Mouse (Mus musculus) bone marrow, adult 2 months (tissue): ENCODE results near the gene Itgad. TPM values are rescaled to one million over a fixed set of nuclear protein-coding genes. Genes with fewer than 3 reads are reported as not detected.
A peak's percentile ranks its signal among the peaks of the same experiment; 100 is the strongest.
"Not testable (repeated sequence)": the region's sequence is repeated elsewhere in the genome, so short reads cannot be mapped to it uniquely, and the experiment has no call there.

ENCODE experiments used
- H3K27ac ChIP-seq: fragments of 200-500 bp; 2 replicates; pipeline ENCODE4 v1.5.1; 2012; ENCODE audit warnings: low read depth, mild to moderate bottlenecking, control low read depth, inconsistent platforms, low read length; ENCODE audit not compliant: control insufficient read depth, poor library complexity, insufficient read depth
- H3K4me1 ChIP-seq: fragments of 200-500 bp; 2 replicates; pipeline ENCODE4 v1.6.1; 2011; ENCODE audit warnings: low read length; ENCODE audit not compliant: control insufficient read depth, insufficient read depth
- H3K4me3 ChIP-seq: fragments of 200-500 bp; replicated peaks from 2 replicates; pipeline ENCODE3; 2011; ENCODE audit warnings: mild to moderate bottlenecking, low read depth, low read length, control low read depth; ENCODE audit not compliant: control insufficient read depth
- CTCF ChIP-seq: fragments of 200-500 bp; IDR thresholded peaks from 2 replicates; pipeline ENCODE4 v1.5.1; 2011; ENCODE audit warnings: low read length, control low read depth; ENCODE audit not compliant: control insufficient read depth, insufficient read depth
- POLR2A ChIP-seq: fragments of 200-500 bp; IDR thresholded peaks from 2 replicates; pipeline ENCODE4 v1.6.1; 2011; ENCODE audit warnings: low read depth, mild to moderate bottlenecking, control low read depth, low read length, borderline replicate concordance; ENCODE audit not compliant: control insufficient read depth
- WGBS: fragments of 180-500 bp; shearing (Covaris S2); methylation state at CpG from one replicate; pipeline ENCODE4 v1.1.7; 2018; 5-methylcytosine and 5-hydroxymethylcytosine counted together
- polyA plus RNA-seq: library from polyadenylated mRNA; stranded (reverse); fragments of >200 nt; gene quantifications from 2 replicates; pipeline ENCODE4 v1.2.4, GENCODE M21; 2011; ENCODE audit warnings: low replicate concordance; ENCODE audit not compliant: missing spikeins, insufficient read depth, insufficient read length

Gene Itgad
- polyA plus RNA-seq, 1 experiment = 9.8 TPM

DNA sequence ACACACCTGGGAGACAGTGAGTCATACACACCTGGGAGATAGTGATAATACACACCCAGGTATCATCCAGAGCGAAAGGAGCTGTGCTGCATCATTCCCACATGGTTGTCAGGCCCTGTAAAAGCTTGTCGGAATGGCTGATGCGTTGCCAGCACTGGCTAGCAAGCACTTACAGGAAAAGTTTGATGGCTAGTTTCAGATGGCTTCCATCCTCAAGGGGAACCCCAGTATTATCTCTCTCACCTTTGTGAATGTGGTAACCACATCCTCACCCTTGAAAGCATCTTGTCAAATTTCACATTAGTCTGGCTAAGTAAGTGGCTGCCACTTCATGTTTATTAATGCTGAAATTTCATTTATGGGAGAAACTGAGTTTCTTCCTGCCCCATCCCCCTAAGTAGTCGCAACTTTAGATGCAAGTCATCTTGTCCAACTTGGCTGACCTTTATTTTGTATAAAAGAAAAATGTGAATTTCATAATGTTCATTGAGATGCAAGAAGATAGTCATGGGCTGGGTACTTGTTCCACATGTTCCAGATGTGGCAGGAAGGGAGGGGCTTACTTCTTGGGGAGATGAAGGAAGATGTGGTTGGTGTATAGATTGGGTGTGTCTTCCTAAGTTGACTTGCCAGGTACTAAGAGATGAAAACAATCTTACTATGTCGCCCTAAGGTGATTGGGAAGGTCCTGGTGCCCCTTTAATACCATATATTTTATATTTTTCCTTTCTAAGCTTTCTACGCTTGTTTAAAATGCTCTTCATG is 34.3 kb upstream of the Itgad start:
- no peak overlapping the region for H3K4me3 ChIP-seq
- WGBS = 83% methylated on average over 6 of the region's 6 CpGs
- peaks cover 1% of the 10 kb centered on the region; the same call in 1 of the 2 replicates for H3K4me1 ChIP-seq
- no peak for TF ChIP-seq CTCF
- TF ChIP-seq POLR2A = no peak
- no peak overlapping the region for H3K27ac ChIP-seq

DNA sequence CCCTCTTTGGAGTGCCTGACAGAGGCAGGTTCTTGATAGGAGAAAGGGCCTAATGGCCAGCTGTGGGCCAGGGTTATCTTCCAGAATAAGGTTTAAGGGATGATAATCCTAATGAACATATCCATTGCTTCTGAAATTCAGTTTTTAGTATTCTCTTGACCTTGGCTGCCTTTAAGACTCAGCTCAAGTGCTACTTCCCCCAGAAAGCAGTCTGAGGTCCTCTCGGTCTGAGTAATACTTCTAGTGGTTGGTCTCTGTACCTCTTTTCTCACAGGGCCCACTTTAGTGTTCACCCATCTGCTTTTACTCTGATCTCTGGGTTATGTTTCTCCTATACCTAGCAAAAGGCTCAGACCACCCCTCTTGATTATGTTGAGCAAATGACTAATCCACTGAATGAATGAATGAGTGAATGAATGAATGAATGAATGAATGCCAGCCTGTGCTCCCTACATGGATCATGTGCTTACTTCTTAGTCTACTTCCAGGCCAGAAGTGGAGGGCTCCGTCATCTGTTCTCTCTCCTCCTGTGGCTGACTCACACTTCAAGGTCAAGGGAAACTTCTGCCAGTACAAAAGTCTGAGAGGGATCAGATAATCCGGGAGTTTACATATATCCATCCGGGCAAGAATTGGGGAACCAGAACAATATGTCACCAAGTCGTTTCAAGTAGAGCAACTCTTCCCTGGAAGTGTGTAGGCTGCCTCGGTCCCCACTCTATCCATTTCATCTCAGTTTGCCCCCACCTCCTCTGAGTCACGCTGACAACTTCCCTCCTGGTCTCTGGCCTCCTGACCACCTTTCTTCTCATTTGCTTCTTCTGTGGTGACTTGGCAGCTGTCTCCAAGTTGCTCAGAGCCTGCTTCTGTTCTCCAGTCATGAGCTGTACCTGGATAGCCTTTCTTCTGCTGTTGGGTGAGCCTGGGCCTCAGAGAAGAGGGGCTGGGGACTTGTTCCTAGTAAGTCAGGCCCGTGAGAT is 25.1 kb upstream of the Itgad start, which contains the start of gene Itgax:
Gene Itgax (plus strand): TSS at position 807 of the 980 bp plus-strand sequence.
- 29% methylated on average over 8 of the region's 8 CpGs for WGBS
- H3K4me1 ChIP-seq = peaks cover 7% of the 10 kb centered on the region
- no peak within 1 kb of the TSS for H3K4me3 ChIP-seq
- TF ChIP-seq POLR2A (no peak), CTCF (no peak)
- H3K27ac ChIP-seq = no peak within 1 kb of the TSS

DNA sequence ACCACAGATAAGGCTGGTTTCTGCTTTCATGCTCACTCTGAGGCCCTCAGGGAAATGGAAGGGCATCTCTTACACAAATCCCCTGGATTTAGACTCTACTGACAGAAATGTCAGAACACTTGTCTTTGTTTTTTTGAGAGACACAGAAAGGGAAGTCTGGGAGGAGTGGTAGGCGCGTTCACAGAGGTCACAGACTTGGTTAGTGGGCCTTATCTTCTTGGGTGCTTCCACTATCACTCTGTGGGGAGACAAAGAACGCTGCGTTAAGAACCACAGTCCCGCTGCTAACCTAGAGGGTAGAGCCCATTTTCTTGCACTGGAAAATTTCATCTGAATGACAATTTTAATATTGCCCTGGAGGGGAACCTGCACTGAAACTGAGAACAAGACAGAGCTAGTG is 22.0 kb upstream of the Itgad start:
- no peak for TF ChIP-seq CTCF
- no peak for TF ChIP-seq POLR2A
- H3K4me1 ChIP-seq = peaks cover 10% of the 10 kb centered on the region
- WGBS = 30% methylated on average over 5 of the region's 5 CpGs
- H3K4me3 ChIP-seq = no peak overlapping the region
- H3K27ac ChIP-seq = peak overlapping the region; percentile 8; the same call in 1 of the 2 replicates

DNA sequence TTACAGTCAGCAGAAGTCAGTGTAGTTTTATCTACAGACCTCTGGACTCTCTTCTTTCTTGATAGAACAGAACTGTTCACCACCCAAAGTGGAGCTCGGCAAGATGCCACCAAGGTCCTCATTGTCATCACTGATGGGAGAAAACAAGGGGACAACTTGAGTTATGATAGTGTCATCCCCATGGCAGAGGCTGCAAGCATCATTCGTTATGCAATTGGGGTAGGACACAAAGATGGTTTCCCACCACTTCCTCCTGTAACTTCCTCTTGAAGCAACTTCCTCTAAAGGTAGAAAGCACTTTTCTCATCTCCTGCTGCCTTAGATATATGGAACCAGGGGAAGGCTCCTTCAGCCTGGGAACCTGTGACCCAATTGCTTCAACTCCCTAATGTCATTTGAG is 20.6 kb upstream of the Itgad start:
- TF ChIP-seq CTCF (no peak), POLR2A (no peak)
- WGBS = 8% methylated on average over 2 of the region's 2 CpGs
- H3K4me3 ChIP-seq = no peak overlapping the region
- H3K27ac ChIP-seq = peak overlapping the region; percentile 39; the same call in 1 of the 2 replicates
- peaks cover 12% of the 10 kb centered on the region for H3K4me1 ChIP-seq

DNA sequence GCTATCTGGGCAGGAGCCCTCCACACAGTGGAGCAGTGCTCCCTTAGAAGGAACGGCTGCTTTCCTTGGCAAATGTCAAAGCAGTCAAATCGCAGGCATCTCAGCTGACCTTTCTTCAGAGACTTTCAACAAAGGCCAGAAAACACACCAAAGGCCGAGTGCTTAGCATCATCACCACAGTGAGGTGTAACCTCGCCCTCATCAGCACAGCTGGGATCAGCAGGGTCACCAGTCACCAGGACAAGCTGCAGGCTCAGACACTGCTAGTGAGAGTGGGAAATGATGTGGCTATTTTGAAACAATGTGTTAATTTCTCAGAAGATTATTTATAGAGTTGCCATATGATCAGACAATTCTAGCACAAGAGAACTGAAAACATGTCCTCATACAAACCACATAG is 17.2 kb upstream of the Itgad start:
- no peak for TF ChIP-seq POLR2A
- no peak for TF ChIP-seq CTCF
- Histone ChIP-seq H3K4me1 (peaks cover 14% of the 10 kb centered on the region), H3K27ac (no peak overlapping the region), H3K4me3 (no peak overlapping the region)
- 57% methylated on average over 4 of the region's 4 CpGs for WGBS

DNA sequence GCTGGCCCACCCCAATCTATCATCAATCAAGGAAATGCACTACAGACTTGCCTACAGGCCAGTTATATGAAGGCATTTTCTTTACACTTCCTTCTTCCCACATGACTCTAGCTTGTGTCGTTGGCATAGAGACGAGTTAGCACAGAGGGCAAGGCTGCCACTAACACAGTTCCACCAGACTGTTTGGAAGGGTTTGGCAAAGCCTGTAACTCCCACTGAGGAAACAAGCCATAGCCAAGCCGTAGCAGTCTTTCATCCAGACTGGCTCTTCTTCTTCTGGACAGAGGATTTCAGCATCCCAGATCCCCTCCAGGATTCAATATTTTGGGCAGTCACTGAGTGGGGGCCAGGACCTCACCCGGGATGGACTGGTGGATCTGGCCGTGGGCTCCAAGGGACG is 14.6 kb upstream of the Itgad start:
- Histone ChIP-seq H3K27ac (no peak overlapping the region), H3K4me3 (no peak overlapping the region), H3K4me1 (peaks cover 4% of the 10 kb centered on the region; the same call in 1 of the 2 replicates)
- WGBS = 85% methylated on average over 6 of the region's 6 CpGs
- no peak for TF ChIP-seq CTCF
- no peak for TF ChIP-seq POLR2A

DNA sequence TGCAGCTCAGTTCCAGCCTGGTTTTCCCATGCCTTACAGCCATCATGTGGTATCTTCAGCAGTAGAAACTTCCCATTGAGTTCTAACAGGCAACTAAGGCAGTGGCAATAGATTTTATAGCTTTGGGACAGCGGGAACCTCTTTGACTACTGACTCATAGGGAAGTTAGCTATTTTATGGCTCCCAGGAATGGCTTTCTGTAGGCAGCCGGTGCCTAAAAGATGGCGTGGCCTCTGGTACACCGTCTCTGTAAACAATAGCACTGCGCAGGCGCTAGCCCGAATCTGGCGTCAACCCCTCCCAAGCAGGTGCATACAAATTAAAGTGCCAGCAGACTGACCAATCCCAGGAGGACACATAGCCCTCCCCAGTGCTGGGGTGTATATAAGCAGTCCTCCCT is 3.2 kb upstream of the Itgad start:
- no peak overlapping the region for H3K27ac ChIP-seq
- 89% methylated on average over 8 of the region's 8 CpGs for WGBS
- no peak for TF ChIP-seq POLR2A
- TF ChIP-seq CTCF = no peak
- no peak overlapping the region for H3K4me3 ChIP-seq
- no peaks in the 10 kb centered on the region for H3K4me1 ChIP-seq

DNA sequence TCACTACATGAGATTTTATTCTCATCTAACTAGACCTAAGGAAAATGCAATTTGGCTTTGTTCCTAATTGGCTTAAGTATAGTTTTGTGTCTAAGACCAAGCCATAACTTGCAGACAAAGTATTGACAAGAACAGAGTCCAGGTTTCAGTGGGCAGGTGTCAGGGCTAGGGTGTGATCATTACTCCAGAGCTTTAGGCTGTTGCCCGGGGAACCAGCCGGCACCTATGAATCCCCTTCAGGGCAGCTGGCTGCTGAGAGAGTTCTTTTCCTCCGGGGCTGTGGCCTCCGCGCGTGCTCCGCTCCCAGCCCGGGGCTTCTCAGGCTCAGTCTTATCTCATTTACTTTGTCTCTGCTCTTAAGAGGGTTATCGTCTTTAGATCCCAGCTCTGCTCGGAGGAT is 748 bp downstream of the Itgad start:
- TF ChIP-seq CTCF (no peak), POLR2A (no peak)
- Histone ChIP-seq H3K4me1 (no peaks in the 10 kb centered on the region; the same call in 1 of the 2 replicates), H3K4me3 (no peak overlapping the region), H3K27ac (no peak overlapping the region)
- WGBS = 90% methylated on average over 10 of the region's 10 CpGs

DNA sequence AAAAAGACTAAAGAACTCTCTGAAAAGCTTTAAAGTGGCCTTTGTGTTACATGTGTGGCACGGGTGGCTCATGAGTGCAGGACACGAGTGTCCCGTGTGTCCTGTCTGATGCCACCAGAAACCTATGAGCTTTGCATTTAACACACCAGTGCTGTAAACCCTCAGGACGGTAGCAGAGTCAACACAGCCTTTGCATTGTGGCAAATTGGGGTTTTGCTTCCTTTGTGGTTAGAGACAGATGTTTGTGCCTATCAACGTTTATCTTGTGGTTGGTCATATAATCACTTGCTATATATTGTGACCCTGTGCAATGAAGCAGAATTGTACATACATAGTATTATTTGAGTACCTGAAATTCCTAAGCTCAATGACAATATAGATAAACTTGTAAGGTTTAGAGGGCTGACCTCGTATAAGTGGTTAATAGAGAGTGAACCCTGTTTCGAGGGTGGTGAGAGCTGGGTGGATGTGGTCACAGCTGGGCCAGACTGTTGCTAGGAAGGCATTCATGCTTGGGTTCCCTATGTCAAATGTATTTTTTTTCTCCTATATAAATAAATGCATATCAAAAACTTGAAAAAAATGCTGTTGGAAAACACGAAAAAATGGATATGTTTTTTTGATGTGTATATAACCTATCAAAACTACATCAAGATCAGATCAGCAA is 4.6 kb downstream of the Itgad start:
- not testable (repeated sequence) for H3K4me1 ChIP-seq, H3K4me3 ChIP-seq
- 6% methylated on average over 8 of the region's 8 CpGs for WGBS
- H3K27ac ChIP-seq = peak overlapping the region; percentile 55; the same call in 1 of the 2 replicates
